Mouse (Mus musculus): ENCODE data around the gene Stk39.

The Stk39 gene

DNA sequence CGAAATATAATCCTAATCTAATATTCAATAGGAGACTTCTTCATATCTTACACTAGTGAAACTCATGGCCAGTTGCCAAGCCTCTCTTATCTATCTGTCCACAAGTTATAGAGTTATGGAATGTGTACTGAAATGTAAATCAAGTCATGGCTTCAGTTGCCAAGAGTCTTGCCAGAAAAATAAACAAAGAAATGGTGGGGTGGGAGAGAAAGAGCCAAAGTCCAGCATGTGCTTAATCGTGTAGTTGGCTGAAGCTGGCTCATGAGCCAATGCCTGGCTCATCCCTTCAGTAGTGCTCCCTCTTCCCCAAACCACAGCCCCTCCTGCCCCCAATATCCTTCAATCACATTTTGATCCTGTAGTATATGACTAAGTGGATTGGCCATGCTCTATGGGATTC, 242.2 kb downstream of the Stk39 start:
- no peak for DNase-seq (ENCODE audit: low spot score)

DNA sequence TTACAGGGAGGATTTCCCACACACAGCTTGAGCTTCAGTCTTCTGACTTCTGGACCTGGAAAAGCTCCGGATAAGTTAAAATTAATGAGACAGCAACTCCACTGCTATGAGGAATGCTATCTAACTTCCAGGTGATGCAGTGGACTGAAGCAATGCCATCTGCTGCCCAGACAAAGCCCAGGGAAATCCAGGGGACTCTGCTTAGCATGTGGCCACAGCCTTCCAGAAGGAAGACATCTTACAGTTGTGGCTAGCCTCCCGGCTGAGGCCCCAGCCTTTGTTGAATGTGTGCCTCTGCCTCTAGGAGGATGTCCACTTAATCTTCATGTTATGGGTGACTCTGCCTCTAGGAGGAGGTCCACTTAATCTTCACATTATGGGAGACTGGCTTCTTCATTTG, 243.0 kb downstream of the Stk39 start:
- no peak for DNase-seq (ENCODE audit: low spot score)

DNA sequence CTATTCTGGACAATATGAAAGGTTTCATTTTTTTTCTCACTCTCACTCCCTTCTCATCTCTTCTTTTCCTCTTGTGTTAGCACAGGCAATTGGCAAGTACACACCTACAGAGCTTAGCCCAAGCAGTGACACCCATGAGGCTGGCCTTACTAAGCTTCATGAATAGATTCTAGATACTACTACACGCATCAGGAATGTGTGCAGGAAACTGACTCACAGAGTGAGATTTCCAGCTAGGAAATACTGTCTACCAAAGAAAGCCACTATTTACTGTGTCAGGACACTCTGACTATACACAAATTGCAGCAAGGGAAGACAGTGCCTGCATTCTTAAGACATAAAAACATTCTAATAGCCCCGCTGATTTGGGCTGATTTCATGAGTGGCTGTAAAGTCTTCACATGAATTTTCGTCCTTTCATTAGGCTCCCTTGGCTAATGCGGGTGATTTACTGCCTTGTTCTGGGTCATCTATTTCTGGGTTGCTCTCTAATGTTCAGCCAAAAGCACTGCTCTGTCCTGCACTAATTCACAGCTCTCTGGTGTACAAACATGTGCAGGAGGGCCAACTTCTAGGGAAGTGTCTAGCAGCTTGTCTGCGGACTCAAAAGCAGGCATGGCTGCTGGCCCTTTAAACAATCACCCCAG, 249.7 kb downstream of the Stk39 start:
- DNase-seq (ENCODE audit: low spot score), result peak; percentile 14

DNA sequence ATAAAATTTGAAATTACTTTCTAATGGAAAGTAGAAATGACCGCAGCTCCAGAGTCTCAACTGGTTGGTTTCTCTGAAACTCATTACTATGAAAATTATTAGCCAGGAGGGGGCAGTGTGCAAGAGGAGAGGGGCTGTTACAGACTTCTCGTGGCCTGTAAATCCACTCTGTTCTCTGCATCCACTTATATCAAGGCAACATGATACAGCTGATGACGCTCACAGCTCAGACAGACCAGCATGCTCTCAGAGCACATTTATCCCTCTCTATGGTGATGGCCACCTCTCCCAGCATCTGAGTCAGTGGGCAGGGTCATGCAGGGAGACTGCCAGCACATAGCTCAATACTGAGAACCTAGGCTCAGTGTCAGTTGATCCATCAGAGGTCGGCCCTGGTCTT, 250.8 kb downstream of the Stk39 start:
- no peak for DNase-seq (ENCODE audit: low spot score)

DNA sequence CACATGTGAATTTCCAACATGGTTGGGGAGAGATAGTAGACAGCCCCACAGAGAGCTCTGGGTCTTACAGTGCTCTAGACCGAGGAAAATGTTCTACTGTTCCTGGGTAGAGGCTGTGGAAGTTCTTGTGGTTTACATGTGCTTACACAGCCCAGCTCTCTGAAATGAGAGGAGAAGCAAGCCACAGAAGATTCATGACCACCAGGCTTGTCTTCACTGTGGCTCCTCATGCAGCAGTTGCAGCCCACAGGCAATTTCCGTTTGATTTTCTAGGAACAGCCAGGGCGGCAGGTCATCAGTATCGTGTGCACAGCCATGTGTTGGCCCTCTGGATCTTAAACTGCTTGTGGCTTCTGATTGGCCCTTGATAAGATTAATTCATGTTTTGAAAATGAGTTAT, 252.2 kb downstream of the Stk39 start:
- DNase-seq (ENCODE audit: low spot score), result no peak

DNA sequence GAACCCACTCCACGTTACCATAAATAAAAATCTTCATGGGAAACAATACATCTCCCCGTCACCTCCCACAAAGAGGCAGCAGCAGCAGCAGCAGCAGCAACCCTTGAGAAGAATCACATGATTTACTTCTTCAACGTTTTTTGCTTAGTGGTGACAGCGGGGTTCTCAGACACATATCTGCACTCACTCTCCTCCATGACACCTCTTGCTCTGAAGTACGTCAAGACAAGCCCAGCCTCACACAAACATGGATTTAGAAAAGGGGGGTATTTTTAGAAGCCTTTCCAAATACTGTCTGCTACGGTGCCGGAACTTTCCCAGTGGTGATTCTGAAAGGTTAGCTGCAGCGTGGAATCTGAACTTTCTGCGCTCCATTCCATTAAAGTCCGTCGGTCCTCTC, 256.9 kb downstream of the Stk39 start:
- no peak for DNase-seq (ENCODE audit: low spot score)

DNA sequence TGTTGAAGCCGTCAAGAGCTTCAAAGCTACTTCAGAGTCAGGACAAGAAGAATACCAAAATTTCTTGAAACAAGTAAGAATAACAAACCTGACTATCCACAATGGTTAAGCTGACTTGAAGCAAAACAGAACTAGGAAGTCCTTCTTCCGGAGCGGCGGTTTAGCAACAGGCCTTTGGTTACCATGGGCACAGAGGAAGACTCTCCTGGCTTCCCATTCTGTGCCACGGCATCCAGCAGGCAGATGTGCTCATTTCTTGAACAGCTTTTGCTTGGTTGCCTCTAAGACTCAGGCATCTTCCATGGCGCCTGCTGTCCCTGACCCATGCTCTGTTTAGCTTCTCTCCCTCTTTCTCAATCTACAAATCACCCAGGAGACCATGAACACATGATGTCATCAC, 257.7 kb downstream of the Stk39 start:
- no peak for DNase-seq (ENCODE audit: low spot score)

DNA sequence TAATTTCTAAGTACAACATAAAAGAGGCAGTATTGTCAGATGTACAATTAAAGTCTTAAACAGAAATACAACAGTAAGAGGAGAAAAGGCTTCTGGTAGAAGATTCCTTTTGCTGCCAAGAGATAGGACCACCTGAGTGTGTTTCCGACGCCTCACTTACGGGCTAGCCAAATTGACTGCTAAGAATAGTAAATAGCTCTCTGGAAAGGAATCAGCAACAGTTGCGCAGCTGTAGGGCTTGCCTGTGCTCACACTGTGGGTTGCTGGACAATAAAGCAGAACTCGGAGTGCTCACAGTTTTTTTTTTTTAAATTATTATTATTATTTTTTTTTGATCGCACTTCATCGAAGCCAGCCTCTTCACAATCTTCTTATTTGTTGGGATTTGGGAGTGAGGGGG, 260.6 kb downstream of the Stk39 start:
- DNase-seq (ENCODE audit: low spot score), result no peak

DNA sequence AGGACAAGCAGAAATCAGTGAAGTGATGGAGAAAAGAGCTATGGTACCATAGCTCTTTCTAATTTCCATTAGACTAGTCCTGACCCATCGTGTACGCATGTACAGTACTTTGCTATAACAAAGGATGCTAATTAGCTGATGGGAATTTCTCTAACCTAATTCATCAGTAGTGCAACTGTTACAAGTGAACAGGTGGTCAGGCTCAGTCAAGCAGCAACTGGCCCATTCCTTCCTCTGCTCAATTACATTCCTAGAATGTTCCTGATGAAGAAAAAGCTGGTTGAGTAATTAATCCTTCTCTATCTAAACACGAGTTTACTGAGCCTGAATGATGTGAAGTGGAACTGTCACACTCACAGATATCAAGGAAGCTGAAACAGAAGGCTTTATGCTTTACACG, 275.8 kb downstream of the Stk39 start:
- DNase-seq (ENCODE audit: low spot score), result no peak

DNA sequence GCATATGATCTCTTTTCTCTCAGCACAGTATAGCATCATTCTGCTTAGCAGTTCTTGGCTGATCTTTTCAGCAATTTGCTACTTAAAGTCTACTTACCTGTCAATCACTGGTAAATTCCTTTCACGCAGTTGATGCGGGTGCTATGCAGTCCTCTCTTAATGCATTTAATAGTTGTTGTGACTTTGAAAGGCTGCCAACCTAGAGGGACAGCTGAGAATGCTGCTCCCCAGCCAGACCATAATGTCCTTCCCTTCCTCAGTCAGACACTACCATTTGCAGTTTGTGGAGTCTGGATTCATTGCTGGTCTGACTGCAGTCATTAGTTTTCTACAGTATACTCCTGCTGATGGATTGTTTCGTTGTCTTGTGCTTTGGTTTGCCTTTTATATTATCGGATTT, 277.6 kb downstream of the Stk39 start:
- no peak for DNase-seq (ENCODE audit: low spot score)

DNA sequence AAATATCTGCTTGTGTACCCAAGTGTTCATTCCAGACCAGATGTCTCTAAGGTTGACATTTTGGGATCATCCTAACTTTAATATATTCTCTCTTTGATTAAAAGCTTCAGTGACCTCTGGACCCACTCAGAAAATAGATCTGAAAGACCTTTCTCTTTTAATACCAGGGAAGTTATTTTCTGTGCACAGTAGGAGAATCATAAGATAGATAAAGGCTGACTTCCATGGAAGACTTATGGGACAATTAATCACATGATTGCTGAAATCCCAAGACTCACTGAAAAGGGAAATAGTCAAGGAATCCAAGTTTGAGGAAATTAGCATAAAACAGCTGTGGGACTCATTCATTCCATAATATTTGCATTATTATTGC, 278.6 kb downstream of the Stk39 start:
- DNase-seq (ENCODE audit: low spot score), result no peak

DNA sequence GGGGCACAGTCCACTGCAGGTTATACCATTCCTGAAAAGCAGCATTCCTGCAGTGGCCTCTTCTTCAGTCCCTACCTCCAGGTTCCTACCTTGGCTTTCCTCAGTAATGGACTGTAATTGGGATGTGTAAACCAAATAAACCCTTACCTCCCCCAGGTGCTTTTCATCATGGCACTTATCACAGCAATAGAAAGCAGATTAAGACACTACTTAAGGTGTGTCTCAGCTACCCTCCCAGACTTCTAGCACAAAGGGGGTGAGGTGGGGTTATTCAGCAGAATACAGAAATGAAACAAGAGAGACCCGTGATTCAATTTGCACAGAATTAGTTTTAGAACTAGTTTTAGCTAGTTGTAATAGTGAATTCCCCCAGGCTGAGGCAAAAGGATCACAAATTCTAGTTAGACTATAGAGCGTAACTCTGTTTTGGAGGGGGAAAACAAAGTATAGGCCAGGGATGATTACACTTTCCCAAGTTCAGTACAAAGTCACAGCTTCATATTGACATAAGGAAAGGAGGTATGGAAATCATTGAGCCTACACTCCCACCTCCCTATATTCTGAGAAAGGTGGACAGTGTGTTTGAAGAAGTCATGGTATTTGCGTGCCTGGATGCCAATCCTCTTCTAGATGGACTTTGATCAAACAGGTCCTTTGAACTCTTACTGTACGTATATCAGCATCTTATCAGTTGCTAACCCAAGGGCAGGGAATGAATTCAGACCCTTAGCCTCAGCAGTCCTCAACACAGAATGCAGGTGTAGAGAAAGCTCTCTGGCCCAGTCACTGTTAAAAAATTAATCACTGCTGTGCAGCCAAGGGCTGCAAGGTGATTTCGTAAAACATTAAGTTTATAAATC, 279.2 kb downstream of the Stk39 start:
- DNase-seq (ENCODE audit: low spot score), result no peak

DNA sequence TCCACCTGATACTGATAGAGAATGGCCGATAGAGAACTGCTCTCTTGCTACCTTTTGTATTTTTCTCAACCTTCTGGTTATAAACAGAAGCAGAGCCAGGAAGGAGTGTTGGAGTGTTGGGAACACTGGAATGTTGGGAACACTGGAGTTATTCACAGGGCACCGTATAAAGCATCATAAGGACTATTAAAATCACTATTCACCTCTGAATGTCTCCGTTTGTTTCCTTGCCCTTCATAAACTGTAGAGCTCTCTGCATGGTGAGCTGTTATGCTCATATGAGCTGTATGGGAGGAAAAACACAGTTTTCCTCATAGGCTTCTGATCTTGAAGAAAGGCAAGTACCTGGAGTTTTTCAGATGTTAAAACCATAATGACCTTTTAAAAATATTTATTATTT, 295.6 kb downstream of the Stk39 start:
- no peak for DNase-seq (ENCODE audit: low spot score)

DNA sequence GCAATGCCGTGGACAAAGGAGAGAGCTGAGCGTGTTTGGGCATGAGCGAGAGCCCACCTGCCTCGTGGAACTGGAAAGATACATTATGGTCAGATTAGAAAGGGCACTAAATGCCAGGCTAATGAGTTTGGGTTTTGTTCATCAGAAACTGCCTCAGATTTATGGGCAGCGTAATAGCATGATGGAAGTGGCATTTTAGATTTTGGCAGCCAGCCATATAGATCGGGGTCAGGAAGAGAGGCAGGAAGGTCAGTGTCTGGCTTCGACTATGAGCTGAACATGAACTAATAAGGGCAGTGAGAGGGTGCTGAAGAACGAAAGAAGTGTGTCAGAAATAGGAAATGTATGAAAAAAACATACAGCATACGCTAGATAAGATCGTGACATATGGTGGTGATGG, 300.8 kb downstream of the Stk39 start:
- DNase-seq (ENCODE audit: low spot score), result no peak

DNA sequence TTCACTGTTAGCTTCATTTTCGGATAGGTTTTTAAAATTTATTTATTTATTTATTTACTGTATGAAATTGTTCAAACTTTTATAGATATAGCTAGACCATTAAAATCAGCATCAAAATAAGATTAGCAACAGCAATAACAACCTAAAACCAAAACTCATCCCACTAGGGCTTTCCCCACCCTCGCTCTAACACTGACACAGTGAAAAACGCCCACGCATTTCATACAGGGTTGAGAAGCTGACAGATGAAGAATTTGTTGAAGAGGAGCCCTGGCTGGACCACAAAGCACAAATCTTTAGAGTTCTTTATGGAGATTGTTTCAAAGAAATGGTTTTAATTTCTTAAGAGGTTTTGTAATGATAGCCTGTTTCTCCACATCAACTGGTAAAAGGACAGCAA, 310.1 kb downstream of the Stk39 start:
- no peak for DNase-seq (ENCODE audit: low spot score)

DNA sequence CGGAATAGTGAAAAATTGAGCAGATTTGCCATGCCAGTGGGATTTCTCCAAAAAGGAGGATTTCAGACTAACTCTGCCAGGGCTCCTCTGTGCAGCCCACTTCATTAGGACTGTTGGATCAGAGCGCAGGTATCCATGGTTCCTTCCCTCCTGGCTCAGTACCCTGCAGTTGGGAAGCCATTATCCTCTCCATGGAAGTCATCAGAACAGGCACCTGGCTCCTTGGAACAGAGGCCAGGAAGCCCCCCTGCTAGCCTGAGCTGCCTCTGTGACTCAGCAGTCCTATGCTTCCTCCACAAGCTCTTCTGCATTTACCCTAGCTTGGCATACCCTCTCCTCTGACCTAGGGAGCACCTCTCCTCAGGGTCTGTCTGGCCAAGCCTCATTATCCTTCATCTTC, 311.5 kb downstream of the Stk39 start:
- DNase-seq (ENCODE audit: low spot score), result no peak

All from yolk sac, embryonic 10.5 days (tissue).